Mouse (Mus musculus): ENCODE results near the gene Grasp. TPM values are rescaled to one million over a fixed set of nuclear protein-coding genes. Genes with fewer than 3 reads are reported as not detected.

Grasp gene
- polyA plus RNA-seq, 1 experiment = 11.0 TPM

DNA sequence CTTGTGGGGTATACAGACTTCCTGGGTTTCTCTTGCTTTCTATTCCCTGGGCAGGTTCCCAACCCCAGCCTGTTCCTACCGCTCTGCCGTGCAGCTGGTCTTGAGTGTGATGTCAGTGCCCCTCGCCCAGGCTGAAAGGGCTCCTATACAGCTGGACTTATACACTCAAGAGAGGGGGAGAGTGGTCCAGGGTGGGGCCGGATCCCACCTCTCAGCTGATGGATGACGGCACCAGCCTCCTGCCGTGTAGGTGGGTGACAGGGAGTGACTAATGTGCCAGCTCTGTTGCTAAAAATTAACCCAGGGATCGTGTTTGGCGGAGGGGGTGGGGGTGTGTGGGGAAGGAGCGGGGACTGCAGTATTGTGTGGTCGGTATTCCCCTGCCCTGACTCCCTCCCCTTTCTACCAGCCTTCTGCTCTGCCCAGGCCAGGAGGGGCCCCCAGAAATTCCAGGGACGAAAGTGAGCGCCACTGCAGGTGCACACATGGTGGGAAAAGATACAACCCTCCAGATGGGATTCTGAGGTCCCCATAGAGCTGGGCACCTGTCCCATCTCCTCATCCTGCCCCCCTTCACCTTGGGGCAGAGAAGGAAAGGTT is 11.8 kb downstream of the Grasp start:
- Histone ChIP-seq H3K4me3 (no peak overlapping the region), H3K79me2 (ENCODE audit: control insufficient read depth, insufficient read depth) (no peaks in the 10 kb centered on the region), H3K36me3 (ENCODE audit: control insufficient read depth, insufficient read depth) (peaks cover 1% of the 10 kb centered on the region), H3K27me3 (ENCODE audit: control insufficient read depth, insufficient read depth, insufficient read length) (no peaks in the 10 kb centered on the region), H3K4me2 (ENCODE audit: low read depth) (peak overlapping the region; percentile 47), H3ac (ENCODE audit: control insufficient read depth, insufficient read length) (no peak overlapping the region)
- TF ChIP-seq TCF12 (IDR thresholded peaks at IDR 0.05; ENCODE audit: insufficient read depth, poor library complexity, severe bottlenecking) = no peak
- TF ChIP-seq MYOD1 (IDR thresholded peaks at IDR 0.05; ENCODE audit: control insufficient read depth in 1 of 3, insufficient read length in 2 of 3, low read depth in 2 of 3) = peak in 1 of 3 experiments; percentile 47

DNA sequence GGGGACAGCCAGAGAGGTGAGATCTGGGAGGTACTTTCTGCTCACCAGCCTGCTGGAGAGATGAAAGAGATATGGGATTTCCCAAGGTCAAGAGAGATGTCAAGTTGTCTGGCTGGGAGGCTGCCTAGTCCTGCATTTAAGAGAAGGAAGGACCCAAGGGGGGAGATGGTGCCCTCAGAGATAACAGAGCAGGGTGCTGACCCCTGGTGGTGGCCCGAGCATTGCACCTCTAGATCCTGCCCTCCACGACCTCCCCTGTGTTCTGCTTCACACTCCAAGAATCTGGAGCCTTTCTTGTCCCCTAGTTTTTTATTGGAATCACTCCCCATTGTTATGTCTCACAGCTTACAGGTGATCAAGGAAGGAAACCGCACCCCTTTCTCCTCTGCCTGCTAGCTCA is 12.9 kb downstream of the Grasp start:
- no peak for TF ChIP-seq MYOD1 (IDR thresholded peaks at IDR 0.05; ENCODE audit: control insufficient read depth in 1 of 3, insufficient read length in 2 of 3, low read depth in 2 of 3)
- no peak for TF ChIP-seq CEBPB (IDR thresholded peaks at IDR 0.05; ENCODE audit: insufficient read depth, poor library complexity, severe bottlenecking)
- TF ChIP-seq POLR2AphosphoS2 (IDR thresholded peaks at IDR 0.05; ENCODE audit: insufficient read length, low read depth) = no peak
- no peak for TF ChIP-seq SRF (IDR thresholded peaks at IDR 0.05; ENCODE audit: control insufficient read depth, insufficient read length, low read depth)
- no peak for TF ChIP-seq E2F4 (IDR thresholded peaks at IDR 0.05; ENCODE audit: insufficient read depth)
- no peak for TF ChIP-seq MAX (IDR thresholded peaks at IDR 0.05; ENCODE audit: low read depth)
- TF ChIP-seq REST (IDR thresholded peaks at IDR 0.05; ENCODE audit: insufficient read depth, insufficient read length) = no peak
- TF ChIP-seq TCF12 (IDR thresholded peaks at IDR 0.05; ENCODE audit: insufficient read depth, poor library complexity, severe bottlenecking) = no peak
- TF ChIP-seq MYOG (IDR thresholded peaks at IDR 0.05; ENCODE audit: control insufficient read depth in 1 of 3, insufficient read depth in 1 of 3, insufficient read length in 2 of 3, low read depth in 2 of 3) = no peak
- TF ChIP-seq TCF3 (IDR thresholded peaks at IDR 0.05; ENCODE audit: insufficient read length, low read depth) = no peak
- no peak for TF ChIP-seq USF1 (IDR thresholded peaks at IDR 0.05; ENCODE audit: low read depth)
- no peak for TF ChIP-seq POLR2A (IDR thresholded peaks at IDR 0.05; ENCODE audit: insufficient read length, low read depth)
- no peak overlapping the region for H3K4me2 ChIP-seq (ENCODE audit: low read depth)
- H3K4me3 ChIP-seq = no peak overlapping the region
- no peaks in the 10 kb centered on the region for H3K79me2 ChIP-seq (ENCODE audit: control insufficient read depth, insufficient read depth)
- no peaks in the 10 kb centered on the region for H3K27me3 ChIP-seq (ENCODE audit: control insufficient read depth, insufficient read depth, insufficient read length)
- no peaks in the 10 kb centered on the region for H3K36me3 ChIP-seq (ENCODE audit: control insufficient read depth, insufficient read depth)
- no peak overlapping the region for H3ac ChIP-seq (ENCODE audit: control insufficient read depth, insufficient read length)

DNA sequence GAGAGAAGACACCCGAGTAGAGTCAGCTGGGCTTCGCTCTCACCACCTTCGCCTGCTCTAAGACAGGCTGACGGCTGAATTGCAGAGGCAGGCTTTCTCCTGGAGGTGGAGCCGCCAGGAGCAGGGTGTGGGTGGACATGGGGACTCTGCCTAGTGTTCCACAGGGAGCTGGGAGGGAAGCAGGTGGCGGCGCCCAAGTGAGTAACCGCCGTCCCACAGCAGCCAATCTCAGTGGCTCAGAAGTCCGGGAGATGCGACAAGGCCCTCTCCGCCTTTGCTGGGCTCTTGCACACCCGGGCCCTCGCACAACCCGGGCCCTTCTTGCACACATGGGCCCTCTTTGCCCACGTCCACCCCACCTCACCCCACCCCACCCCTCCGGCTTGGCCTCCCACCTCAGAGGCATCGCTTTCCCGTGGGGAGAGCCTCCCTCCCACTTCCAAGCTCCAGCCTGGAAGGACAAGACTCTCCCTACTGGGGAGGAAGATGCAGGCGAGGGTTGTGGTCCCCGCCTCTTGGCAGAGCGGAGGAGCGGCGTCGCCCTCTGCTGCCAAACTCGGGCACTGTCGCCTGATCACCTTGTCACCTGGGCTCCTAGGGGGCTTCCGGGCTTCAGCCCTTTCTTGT is 15.0 kb downstream of the Grasp start:
- no peaks in the 10 kb centered on the region for H3K36me3 ChIP-seq (ENCODE audit: control insufficient read depth, insufficient read depth)
- no peak overlapping the region for H3K4me3 ChIP-seq
- H3K27me3 ChIP-seq (ENCODE audit: control insufficient read depth, insufficient read depth, insufficient read length) = no peaks in the 10 kb centered on the region
- no peak overlapping the region for H3ac ChIP-seq (ENCODE audit: control insufficient read depth, insufficient read length)
- TF ChIP-seq POLR2A (IDR thresholded peaks at IDR 0.05; ENCODE audit: insufficient read length, low read depth) (peak; percentile 15), SRF (IDR thresholded peaks at IDR 0.05; ENCODE audit: control insufficient read depth, insufficient read length, low read depth) (no peak), TCF3 (IDR thresholded peaks at IDR 0.05; ENCODE audit: insufficient read length, low read depth) (no peak), MYOD1 (IDR thresholded peaks at IDR 0.05; ENCODE audit: control insufficient read depth in 1 of 3, insufficient read length in 2 of 3, low read depth in 2 of 3) (peak in 1 of 3 experiments; percentile 54), E2F4 (IDR thresholded peaks at IDR 0.05; ENCODE audit: insufficient read depth) (no peak), MYOG (IDR thresholded peaks at IDR 0.05; ENCODE audit: control insufficient read depth in 1 of 3, insufficient read depth in 1 of 3, insufficient read length in 2 of 3, low read depth in 2 of 3) (peak in 1 of 3 experiments; percentile 54), REST (IDR thresholded peaks at IDR 0.05; ENCODE audit: insufficient read depth, insufficient read length) (no peak)
- no peaks in the 10 kb centered on the region for H3K79me2 ChIP-seq (ENCODE audit: control insufficient read depth, insufficient read depth)
- H3K4me2 ChIP-seq (ENCODE audit: low read depth) = peak overlapping the region; percentile 47

DNA sequence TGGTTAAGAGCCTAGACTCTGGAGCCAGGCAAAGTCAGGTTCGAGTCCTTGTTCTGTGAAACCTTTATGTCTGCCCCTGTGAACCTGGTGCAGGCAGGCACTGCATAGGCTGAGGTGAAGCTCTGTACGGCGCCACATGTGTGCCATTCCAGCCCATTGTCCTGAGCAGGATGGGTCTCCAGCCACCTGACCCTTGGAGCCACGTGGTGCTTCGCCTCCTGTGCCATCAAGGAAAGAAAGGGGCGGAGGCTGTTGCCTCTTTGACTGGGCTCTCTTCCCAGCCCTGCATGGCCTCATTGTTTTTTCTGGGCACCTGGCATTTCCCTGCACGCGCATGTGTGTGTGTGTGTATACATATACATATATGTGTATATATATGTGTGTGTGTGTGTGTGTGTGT is 15.8 kb downstream of the Grasp start:
- Histone ChIP-seq H3K36me3 (ENCODE audit: control insufficient read depth, insufficient read depth) (no peaks in the 10 kb centered on the region), H3K27me3 (ENCODE audit: control insufficient read depth, insufficient read depth, insufficient read length) (no peaks in the 10 kb centered on the region), H3ac (ENCODE audit: control insufficient read depth, insufficient read length) (no peak overlapping the region), H3K4me2 (ENCODE audit: low read depth) (peak overlapping the region; percentile 47), H3K79me2 (ENCODE audit: control insufficient read depth, insufficient read depth) (no peaks in the 10 kb centered on the region), H3K4me3 (no peak overlapping the region)
- no peak for TF ChIP-seq USF1 (IDR thresholded peaks at IDR 0.05; ENCODE audit: low read depth)
- TF ChIP-seq TCF12 (IDR thresholded peaks at IDR 0.05; ENCODE audit: insufficient read depth, poor library complexity, severe bottlenecking) = no peak
- no peak for TF ChIP-seq POLR2AphosphoS2 (IDR thresholded peaks at IDR 0.05; ENCODE audit: insufficient read length, low read depth)
- TF ChIP-seq CEBPB (IDR thresholded peaks at IDR 0.05; ENCODE audit: insufficient read depth, poor library complexity, severe bottlenecking) = no peak
- TF ChIP-seq E2F4 (IDR thresholded peaks at IDR 0.05; ENCODE audit: insufficient read depth) = no peak
- TF ChIP-seq MAX (IDR thresholded peaks at IDR 0.05; ENCODE audit: low read depth) = no peak
- TF ChIP-seq MYOD1 (IDR thresholded peaks at IDR 0.05; ENCODE audit: control insufficient read depth in 1 of 3, insufficient read length in 2 of 3, low read depth in 2 of 3) = no peak
- TF ChIP-seq REST (IDR thresholded peaks at IDR 0.05; ENCODE audit: insufficient read depth, insufficient read length) = no peak
- TF ChIP-seq SRF (IDR thresholded peaks at IDR 0.05; ENCODE audit: control insufficient read depth, insufficient read length, low read depth) = no peak
- no peak for TF ChIP-seq TCF3 (IDR thresholded peaks at IDR 0.05; ENCODE audit: insufficient read length, low read depth)
- no peak for TF ChIP-seq MYOG (IDR thresholded peaks at IDR 0.05; ENCODE audit: control insufficient read depth in 1 of 3, insufficient read depth in 1 of 3, insufficient read length in 2 of 3, low read depth in 2 of 3)

DNA sequence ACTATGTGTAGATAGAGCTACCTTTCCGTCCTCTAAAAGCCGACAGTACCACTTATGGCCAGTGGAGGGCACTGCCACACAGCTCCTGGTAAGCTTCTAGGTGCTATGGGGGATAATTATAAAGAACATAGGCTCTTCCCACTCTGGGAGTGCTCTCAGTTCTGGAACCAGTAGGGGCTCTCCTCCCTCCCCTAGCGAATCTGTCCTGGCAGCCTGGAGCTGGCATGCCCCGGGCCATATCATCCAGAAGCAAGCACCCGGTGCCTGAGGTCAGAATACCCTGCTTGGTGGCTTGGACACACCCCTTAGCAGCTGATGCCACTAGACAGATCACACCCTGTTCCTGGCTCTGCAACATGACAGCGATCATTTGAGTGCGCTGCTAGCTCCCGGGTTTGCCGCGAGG is 16.8 kb downstream of the Grasp start:
- Histone ChIP-seq H3K27me3 (ENCODE audit: control insufficient read depth, insufficient read depth, insufficient read length) (no peaks in the 10 kb centered on the region), H3ac (ENCODE audit: control insufficient read depth, insufficient read length) (no peak overlapping the region), H3K36me3 (ENCODE audit: control insufficient read depth, insufficient read depth) (no peaks in the 10 kb centered on the region), H3K79me2 (ENCODE audit: control insufficient read depth, insufficient read depth) (no peaks in the 10 kb centered on the region), H3K4me2 (ENCODE audit: low read depth) (peak overlapping the region; percentile 85), H3K4me3 (peak overlapping the region; percentile 8)
- TF ChIP-seq POLR2AphosphoS2 (IDR thresholded peaks at IDR 0.05; ENCODE audit: insufficient read length, low read depth) (peak; percentile 66), MYOD1 (IDR thresholded peaks at IDR 0.05; ENCODE audit: control insufficient read depth in 1 of 3, insufficient read length in 2 of 3, low read depth in 2 of 3) (peak; percentile 65 to 91 (median 71)), MYOG (IDR thresholded peaks at IDR 0.05; ENCODE audit: control insufficient read depth in 1 of 3, insufficient read depth in 1 of 3, insufficient read length in 2 of 3, low read depth in 2 of 3) (peak; percentile 75 to 95 (median 87)), POLR2A (IDR thresholded peaks at IDR 0.05; ENCODE audit: insufficient read length, low read depth) (peak; percentile 59), MAX (IDR thresholded peaks at IDR 0.05; ENCODE audit: low read depth) (no peak)
